Mouse (Mus musculus): ENCODE measurements around the gene Chit1. TPM values are rescaled to one million over a fixed set of nuclear protein-coding genes. Genes with fewer than 3 reads are reported as not detected.
A peak's percentile ranks its signal among the peaks of the same experiment; 100 is the strongest.

Chit1 gene
- polyA plus RNA-seq, 1 experiment, result 0.08 TPM

GRCm38 (mm10) chr1:134080881-134081450 lies 30.1 kb upstream of the Chit1 start:
- Histone ChIP-seq H3ac (ENCODE audit: control insufficient read depth, insufficient read length) (no peak overlapping the region), H3K4me2 (ENCODE audit: low read depth) (no peak overlapping the region), H3K79me2 (ENCODE audit: control insufficient read depth, insufficient read depth) (peaks cover 27% of the 10 kb centered on the region), H3K36me3 (ENCODE audit: control insufficient read depth, insufficient read depth) (no peaks in the 10 kb centered on the region), H3K27me3 (ENCODE audit: control insufficient read depth, insufficient read depth, insufficient read length) (no peaks in the 10 kb centered on the region), H3K4me3 (no peak overlapping the region)
- no peak for TF ChIP-seq MYOG (IDR thresholded peaks at IDR 0.05; ENCODE audit: control insufficient read depth in 1 of 3, insufficient read depth in 1 of 3, insufficient read length in 2 of 3, low read depth in 2 of 3)
- TF ChIP-seq POLR2AphosphoS2 (IDR thresholded peaks at IDR 0.05; ENCODE audit: insufficient read length, low read depth), result no peak
- TF ChIP-seq E2F4 (IDR thresholded peaks at IDR 0.05; ENCODE audit: insufficient read depth), result no peak
- TF ChIP-seq SRF (IDR thresholded peaks at IDR 0.05; ENCODE audit: control insufficient read depth, insufficient read length, low read depth), result no peak
- no peak for TF ChIP-seq CEBPB (IDR thresholded peaks at IDR 0.05; ENCODE audit: insufficient read depth, poor library complexity, severe bottlenecking)
- no peak for TF ChIP-seq MAX (IDR thresholded peaks at IDR 0.05; ENCODE audit: low read depth)

GRCm38 (mm10) chr1:134082987-134083516 lies 28.0 kb upstream of the Chit1 start:
- peak overlapping the region; percentile 55 for H3K4me2 ChIP-seq (ENCODE audit: low read depth)
- TF ChIP-seq POLR2A (IDR thresholded peaks at IDR 0.05; ENCODE audit: insufficient read length, low read depth) (no peak), MYOD1 (IDR thresholded peaks at IDR 0.05; ENCODE audit: control insufficient read depth in 1 of 3, insufficient read length in 2 of 3, low read depth in 2 of 3) (no peak), USF1 (IDR thresholded peaks at IDR 0.05; ENCODE audit: low read depth) (no peak), POLR2AphosphoS2 (IDR thresholded peaks at IDR 0.05; ENCODE audit: insufficient read length, low read depth) (no peak), TCF3 (IDR thresholded peaks at IDR 0.05; ENCODE audit: insufficient read length, low read depth) (no peak), SRF (IDR thresholded peaks at IDR 0.05; ENCODE audit: control insufficient read depth, insufficient read length, low read depth) (no peak), CEBPB (IDR thresholded peaks at IDR 0.05; ENCODE audit: insufficient read depth, poor library complexity, severe bottlenecking) (no peak), REST (IDR thresholded peaks at IDR 0.05; ENCODE audit: insufficient read depth, insufficient read length) (no peak), E2F4 (IDR thresholded peaks at IDR 0.05; ENCODE audit: insufficient read depth) (no peak), TCF12 (IDR thresholded peaks at IDR 0.05; ENCODE audit: insufficient read depth, poor library complexity, severe bottlenecking) (no peak), MAX (IDR thresholded peaks at IDR 0.05; ENCODE audit: low read depth) (no peak), MYOG (IDR thresholded peaks at IDR 0.05; ENCODE audit: control insufficient read depth in 1 of 3, insufficient read depth in 1 of 3, insufficient read length in 2 of 3, low read depth in 2 of 3) (no peak)
- H3K79me2 ChIP-seq (ENCODE audit: control insufficient read depth, insufficient read depth), result peaks cover 8% of the 10 kb centered on the region
- H3K27me3 ChIP-seq (ENCODE audit: control insufficient read depth, insufficient read depth, insufficient read length), result no peaks in the 10 kb centered on the region
- H3K4me3 ChIP-seq, result no peak overlapping the region
- no peaks in the 10 kb centered on the region for H3K36me3 ChIP-seq (ENCODE audit: control insufficient read depth, insufficient read depth)
- H3ac ChIP-seq (ENCODE audit: control insufficient read depth, insufficient read length), result no peak overlapping the region

GRCm38 (mm10) chr1:134083676-134084075 lies 27.4 kb upstream of the Chit1 start:
- H3K4me2 ChIP-seq (ENCODE audit: low read depth), result peak overlapping the region; percentile 55
- H3K27me3 ChIP-seq (ENCODE audit: control insufficient read depth, insufficient read depth, insufficient read length), result no peaks in the 10 kb centered on the region
- H3ac ChIP-seq (ENCODE audit: control insufficient read depth, insufficient read length), result no peak overlapping the region
- H3K4me3 ChIP-seq, result no peak overlapping the region
- TF ChIP-seq TCF3 (IDR thresholded peaks at IDR 0.05; ENCODE audit: insufficient read length, low read depth) (no peak), SRF (IDR thresholded peaks at IDR 0.05; ENCODE audit: control insufficient read depth, insufficient read length, low read depth) (no peak), MYOG (IDR thresholded peaks at IDR 0.05; ENCODE audit: control insufficient read depth in 1 of 3, insufficient read depth in 1 of 3, insufficient read length in 2 of 3, low read depth in 2 of 3) (no peak), E2F4 (IDR thresholded peaks at IDR 0.05; ENCODE audit: insufficient read depth) (no peak), POLR2A (IDR thresholded peaks at IDR 0.05; ENCODE audit: insufficient read length, low read depth) (no peak), REST (IDR thresholded peaks at IDR 0.05; ENCODE audit: insufficient read depth, insufficient read length) (no peak), USF1 (IDR thresholded peaks at IDR 0.05; ENCODE audit: low read depth) (no peak)
- H3K36me3 ChIP-seq (ENCODE audit: control insufficient read depth, insufficient read depth), result no peaks in the 10 kb centered on the region
- H3K79me2 ChIP-seq (ENCODE audit: control insufficient read depth, insufficient read depth), result peaks cover 1% of the 10 kb centered on the region

GRCm38 (mm10) chr1:134084128-134084527 lies 26.9 kb upstream of the Chit1 start:
- Histone ChIP-seq H3K27me3 (ENCODE audit: control insufficient read depth, insufficient read depth, insufficient read length) (no peaks in the 10 kb centered on the region), H3K36me3 (ENCODE audit: control insufficient read depth, insufficient read depth) (no peaks in the 10 kb centered on the region), H3K79me2 (ENCODE audit: control insufficient read depth, insufficient read depth) (no peaks in the 10 kb centered on the region), H3K4me2 (ENCODE audit: low read depth) (no peak overlapping the region), H3ac (ENCODE audit: control insufficient read depth, insufficient read length) (no peak overlapping the region), H3K4me3 (no peak overlapping the region)
- TF ChIP-seq MYOD1 (IDR thresholded peaks at IDR 0.05; ENCODE audit: control insufficient read depth in 1 of 3, insufficient read length in 2 of 3, low read depth in 2 of 3) (no peak), TCF3 (IDR thresholded peaks at IDR 0.05; ENCODE audit: insufficient read length, low read depth) (no peak), REST (IDR thresholded peaks at IDR 0.05; ENCODE audit: insufficient read depth, insufficient read length) (no peak), SRF (IDR thresholded peaks at IDR 0.05; ENCODE audit: control insufficient read depth, insufficient read length, low read depth) (no peak), E2F4 (IDR thresholded peaks at IDR 0.05; ENCODE audit: insufficient read depth) (no peak)

- H3K36me3 ChIP-seq (ENCODE audit: control insufficient read depth, insufficient read depth), result no peaks in the 10 kb centered on the region
- H3K4me2 ChIP-seq (ENCODE audit: low read depth), result peak overlapping the region; percentile 69
- H3K27me3 ChIP-seq (ENCODE audit: control insufficient read depth, insufficient read depth, insufficient read length), result no peaks in the 10 kb centered on the region
- H3K79me2 ChIP-seq (ENCODE audit: control insufficient read depth, insufficient read depth), result no peaks in the 10 kb centered on the region
- H3K4me3 ChIP-seq, result peak overlapping the region; percentile 19
- H3ac ChIP-seq (ENCODE audit: control insufficient read depth, insufficient read length), result no peak overlapping the region
- no peak for TF ChIP-seq REST (IDR thresholded peaks at IDR 0.05; ENCODE audit: insufficient read depth, insufficient read length)
- TF ChIP-seq TCF12 (IDR thresholded peaks at IDR 0.05; ENCODE audit: insufficient read depth, poor library complexity, severe bottlenecking), result no peak
- TF ChIP-seq SRF (IDR thresholded peaks at IDR 0.05; ENCODE audit: control insufficient read depth, insufficient read length, low read depth), result no peak
- TF ChIP-seq MYOG (IDR thresholded peaks at IDR 0.05; ENCODE audit: control insufficient read depth in 1 of 3, insufficient read depth in 1 of 3, insufficient read length in 2 of 3, low read depth in 2 of 3), result no peak
- TF ChIP-seq TCF3 (IDR thresholded peaks at IDR 0.05; ENCODE audit: insufficient read length, low read depth), result no peak
- no peak for TF ChIP-seq USF1 (IDR thresholded peaks at IDR 0.05; ENCODE audit: low read depth)
- TF ChIP-seq POLR2A (IDR thresholded peaks at IDR 0.05; ENCODE audit: insufficient read length, low read depth), result no peak
- no peak for TF ChIP-seq MAX (IDR thresholded peaks at IDR 0.05; ENCODE audit: low read depth)
- no peak for TF ChIP-seq POLR2AphosphoS2 (IDR thresholded peaks at IDR 0.05; ENCODE audit: insufficient read length, low read depth)
- TF ChIP-seq E2F4 (IDR thresholded peaks at IDR 0.05; ENCODE audit: insufficient read depth), result no peak
- no peak for TF ChIP-seq MYOD1 (IDR thresholded peaks at IDR 0.05; ENCODE audit: control insufficient read depth in 1 of 3, insufficient read length in 2 of 3, low read depth in 2 of 3)
- no peak for TF ChIP-seq CEBPB (IDR thresholded peaks at IDR 0.05; ENCODE audit: insufficient read depth, poor library complexity, severe bottlenecking)
These were observed 25.0 kb upstream of the Chit1 start for GRCm38 (mm10) chr1:134086017-134086416.

Measured in myocyte (in vitro differentiated cells).